Mouse (Mus musculus): ENCODE results near the gene Arhgef17.

The Arhgef17 gene

DNA sequence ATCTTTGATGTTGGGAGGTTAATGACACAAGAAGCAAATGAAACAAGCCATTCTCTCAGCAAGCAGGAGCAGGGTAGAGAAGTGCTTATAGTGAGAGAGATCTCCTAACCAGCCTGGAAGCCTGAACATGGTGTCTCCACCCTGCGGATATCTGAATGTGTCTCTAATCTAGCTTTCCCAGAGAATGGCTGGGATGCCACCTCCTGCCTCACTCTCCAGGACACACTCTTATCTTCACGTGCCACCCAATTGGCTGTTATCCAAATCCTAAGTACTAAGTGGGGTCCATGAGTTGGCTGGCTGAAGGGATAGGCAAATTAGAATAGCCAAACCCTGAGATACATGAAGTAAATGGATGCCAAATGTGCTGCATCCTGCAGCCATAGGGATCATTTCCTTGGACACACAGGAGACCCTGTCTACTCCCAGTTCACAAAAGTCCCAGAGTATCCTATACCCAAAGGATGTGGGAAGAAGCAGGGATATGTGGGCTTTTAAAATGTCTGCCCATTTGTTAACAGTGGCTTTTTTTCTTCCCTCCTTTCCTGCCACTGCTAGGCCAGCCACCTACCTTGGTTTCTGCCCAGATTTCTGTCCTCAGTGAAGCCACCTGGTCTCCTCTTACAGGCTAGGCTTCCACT lies 87.4 kb downstream of the Arhgef17 start:
- DNase-seq = peak in 1 of 2 experiments; percentile 5

DNA sequence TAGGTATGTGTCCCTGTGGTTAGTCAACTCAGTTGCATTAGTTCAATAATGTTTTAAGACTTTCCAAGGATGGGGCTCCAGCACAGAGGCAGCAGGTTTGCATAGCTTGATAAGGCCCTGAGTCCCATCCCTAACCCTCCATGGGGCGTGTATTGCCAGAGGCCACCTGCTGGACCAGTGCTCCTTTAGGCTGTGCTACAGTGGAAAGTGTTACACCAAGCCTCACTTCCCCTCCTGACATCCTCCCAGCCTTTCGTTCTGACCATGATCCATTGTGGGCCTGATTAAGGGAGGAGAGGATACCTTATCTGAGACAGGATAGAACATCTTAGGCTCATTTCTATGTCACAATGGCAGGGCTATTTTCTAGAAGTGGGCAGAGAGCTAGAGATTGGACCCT lies 88.0 kb downstream of the Arhgef17 start:
- no peak for DNase-seq

DNA sequence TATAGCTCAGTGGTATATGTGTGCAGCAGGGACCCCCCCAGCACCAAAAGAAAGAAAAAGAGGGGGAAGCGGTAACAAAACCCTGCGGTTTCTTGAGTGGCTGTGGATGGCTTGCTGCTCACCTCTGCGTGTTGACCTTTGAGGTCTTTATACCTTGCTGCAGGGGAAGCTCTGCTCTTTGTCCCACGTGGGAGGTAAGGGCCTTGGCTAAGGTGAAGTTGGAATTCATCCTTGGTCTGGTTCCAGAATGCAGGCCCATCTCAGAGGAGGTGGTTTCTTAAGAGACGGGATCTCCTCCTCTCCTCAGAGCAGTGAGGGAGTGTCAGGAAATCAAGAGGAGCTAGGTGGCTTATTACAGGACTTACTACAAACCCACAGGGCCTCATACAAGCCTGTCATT lies 89.7 kb downstream of the Arhgef17 start:
- no peak for DNase-seq

DNA sequence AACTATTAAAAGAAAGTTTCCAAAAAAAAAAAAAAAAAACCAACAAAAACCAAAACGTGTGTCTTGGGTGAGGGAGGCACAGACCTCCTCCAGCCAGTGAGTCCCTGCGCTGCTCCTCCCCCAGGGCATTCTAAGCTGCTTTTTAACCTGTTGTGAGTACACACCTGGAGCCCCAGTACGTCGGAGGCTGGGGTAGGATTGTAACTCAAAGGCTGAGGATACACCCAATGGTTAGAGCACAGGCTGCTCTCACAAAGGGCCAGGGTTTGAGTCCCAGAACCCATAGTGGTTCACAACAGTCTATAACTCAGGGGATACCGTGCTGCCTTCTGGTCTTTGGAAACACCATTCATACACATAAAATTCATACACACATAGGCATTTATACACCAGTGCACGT lies 90.3 kb downstream of the Arhgef17 start:
- no peak for DNase-seq

DNA sequence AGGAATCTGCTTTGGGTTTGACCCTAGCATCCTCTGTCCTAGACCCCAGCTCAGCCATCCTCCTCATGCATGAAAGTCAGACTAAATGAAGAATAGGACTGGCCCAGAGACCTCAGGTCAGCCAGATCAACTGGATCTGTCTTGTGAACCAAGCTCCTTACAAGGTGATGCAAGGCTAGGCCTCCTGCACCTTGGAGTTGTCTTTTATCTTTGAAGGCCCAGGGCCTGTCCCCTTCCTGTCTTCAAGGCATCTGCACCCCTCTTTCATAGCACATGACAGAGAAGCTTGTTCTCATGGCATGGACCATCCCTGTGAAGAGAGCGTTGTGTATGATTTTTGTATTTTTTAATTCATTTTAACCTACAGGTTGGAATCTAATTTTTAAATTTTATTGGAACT lies 91.0 kb downstream of the Arhgef17 start:
- DNase-seq = no peak

DNA sequence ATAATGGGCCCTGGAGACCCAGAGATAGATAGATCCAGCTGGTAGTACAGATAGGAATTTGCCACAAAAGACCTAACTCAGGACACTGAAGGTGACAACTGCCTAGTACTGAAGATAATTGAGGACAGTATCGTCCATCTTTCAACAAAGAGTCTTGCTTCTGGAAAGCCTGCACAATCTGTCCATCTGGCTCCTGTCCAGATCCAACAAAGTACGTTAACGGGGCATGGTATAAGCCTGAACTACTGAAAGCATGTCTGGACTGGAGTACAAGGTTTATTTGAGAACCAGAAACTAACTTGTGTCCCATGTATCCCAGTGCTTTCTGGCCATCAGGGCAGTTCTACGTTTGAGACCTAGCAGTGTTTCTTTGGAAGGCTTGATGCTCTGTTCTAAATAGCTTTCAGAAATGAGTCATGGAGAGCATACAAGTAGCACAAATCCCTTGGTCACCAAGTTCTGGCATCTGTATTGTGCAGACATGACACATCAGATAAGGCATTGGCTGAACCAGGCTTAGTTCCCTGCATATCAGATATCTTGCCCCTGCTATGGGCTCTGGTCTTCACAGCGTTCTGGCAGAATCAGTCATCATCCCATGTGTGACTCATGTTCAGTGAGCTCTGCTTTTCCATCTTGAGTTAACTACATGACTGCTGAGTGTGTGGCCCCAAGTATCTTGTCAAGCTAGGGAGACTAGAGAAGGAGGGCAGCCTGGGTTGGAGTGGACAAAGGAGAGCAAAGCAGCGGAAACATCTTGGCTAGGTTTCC lies 92.1 kb downstream of the Arhgef17 start:
- peak; percentile 50 to 70 for DNase-seq

DNA sequence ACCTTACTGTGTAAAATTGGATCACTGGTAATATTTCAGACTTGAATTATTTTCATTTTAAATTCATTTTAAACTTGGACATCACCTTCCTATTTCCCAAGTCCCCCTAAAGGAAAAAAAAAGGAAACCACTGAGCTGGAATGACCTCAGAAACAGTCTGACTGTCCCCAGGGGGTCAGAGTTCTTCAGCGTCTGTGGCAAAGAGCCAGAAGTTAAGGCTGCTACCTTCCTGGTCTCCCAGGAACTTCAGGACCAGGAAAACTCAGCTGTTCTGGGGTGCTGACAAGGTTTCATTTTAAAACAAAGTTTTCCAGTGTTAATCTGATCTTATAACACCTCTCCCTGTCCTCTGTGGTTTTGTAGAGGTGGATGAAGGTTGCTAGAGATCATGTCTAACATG lies 94.2 kb downstream of the Arhgef17 start:
- no peak for DNase-seq

DNA sequence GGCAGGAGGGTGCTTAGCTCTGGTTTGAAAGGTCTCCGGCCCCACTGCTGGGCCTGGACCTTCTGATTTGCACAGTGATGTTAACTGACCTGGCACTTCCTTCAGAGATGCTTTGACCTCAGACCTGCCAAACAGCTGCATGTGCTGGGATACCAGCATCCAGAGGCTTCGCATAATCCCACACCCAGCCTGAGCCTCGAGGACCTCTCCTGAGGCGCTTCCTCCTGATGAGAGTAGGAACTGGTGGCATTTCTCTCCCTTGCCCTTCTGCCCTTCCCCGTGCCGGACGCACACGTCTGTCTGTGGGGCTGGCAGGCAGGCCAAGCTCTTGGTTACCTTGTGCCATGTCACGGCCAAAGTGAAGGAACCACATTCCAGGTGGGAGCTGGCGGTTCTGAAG lies 95.2 kb downstream of the Arhgef17 start:
- DNase-seq = no peak

DNA sequence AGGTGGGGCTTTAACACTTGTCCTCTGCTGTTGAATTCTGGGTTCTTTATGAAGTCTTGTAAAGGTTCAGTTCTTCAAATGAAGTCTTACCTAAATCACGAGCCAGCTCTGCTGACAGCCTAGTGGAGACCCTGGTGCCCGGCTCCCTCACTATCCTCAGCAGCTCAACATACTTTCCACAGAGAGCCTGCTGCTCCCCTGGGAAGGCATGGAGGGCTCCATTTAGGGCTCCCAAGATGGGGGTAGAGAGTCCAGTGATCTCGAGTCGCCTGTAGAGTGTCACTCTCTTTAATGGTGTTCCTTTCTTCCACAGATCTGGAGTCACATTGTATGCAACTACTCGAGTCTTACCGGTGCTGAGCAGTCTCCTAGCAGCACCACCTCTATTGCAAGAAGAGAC lies 96.2 kb downstream of the Arhgef17 start:
- DNase-seq = no peak

DNA sequence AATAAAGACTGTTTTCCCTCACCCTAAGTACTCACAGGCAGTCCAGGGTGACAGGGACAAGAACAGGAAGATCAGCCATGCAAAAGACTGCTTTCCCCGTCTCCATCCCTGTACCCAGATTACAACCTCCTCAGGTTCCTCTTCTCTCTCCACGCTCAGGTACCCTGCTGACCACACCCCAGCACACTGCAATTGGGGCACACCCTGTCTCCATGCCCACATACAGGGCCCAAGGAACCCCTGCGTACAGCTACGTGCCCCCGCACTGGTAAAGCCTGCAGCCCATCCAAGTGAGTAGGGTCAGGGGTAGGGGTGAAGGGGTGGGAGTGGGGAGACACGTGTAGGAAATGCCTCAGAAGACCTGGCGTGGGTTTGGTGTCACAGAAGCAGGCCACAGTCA lies 96.7 kb downstream of the Arhgef17 start:
- no peak for DNase-seq

DNA sequence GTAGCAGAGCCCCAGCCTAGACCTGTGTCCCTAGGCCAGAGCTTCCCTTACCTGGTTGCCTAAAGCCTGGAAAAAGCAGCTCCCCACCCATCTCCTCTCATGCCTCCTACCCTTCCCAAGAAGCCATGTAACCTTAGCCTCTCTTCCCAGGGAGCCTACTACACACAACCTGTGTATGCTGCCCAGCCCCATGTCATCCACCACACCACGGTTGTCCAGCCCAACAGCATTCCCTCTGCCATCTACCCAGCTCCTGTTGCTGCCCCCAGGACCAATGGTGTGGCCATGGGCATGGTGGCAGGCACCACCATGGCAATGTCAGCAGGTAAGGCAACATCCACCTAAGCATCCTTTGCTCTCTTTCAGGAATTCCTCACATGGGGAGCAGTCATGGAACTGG lies 98.0 kb downstream of the Arhgef17 start:
- DNase-seq = no peak

DNA sequence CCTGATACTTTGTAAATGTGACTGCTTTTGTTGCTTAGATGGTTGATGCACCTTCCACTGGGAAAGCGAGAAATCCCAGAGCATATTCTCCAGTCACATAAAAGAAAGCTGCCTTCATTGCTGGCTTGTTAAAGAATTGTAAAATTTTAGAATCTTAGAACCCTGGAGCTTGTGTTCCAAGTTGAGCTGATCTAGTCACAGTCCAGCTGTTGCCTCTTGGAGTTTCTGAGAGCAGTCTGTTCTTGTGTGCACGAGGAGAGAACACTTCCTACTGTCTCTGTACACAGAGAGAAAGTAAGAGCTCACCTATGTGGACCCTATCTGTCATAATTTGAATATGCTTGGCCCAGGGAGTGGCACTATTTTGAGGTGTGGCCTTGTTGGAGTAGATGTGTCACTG lies 103.4 kb downstream of the Arhgef17 start:
- DNase-seq = no peak

DNA sequence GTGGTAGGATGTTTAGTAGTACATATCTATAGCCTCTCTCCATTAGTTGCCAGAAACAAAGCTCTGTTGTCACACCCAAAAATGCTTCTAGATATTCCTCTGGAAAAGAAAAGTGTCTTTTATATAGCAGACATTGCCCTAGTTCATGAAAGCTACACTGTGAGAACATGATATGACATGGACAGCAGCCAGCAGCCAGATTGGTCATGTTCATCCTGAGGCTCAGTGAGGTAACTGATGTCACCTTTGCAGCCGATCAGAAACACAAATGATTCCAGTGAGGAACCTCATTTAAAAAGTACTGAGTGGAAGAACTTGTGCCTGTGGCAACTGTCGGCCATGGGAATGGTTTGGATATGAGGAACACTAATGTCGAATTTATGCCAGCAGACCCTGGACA lies 107.2 kb downstream of the Arhgef17 start:
- peak in 1 of 2 experiments; percentile 60 for DNase-seq

Measured in cerebellum, postnatal 25 days (tissue).